Mouse (Mus musculus) naive thymus-derived CD4-positive, alpha-beta T cell, adult 2 months (primary cell): Measurements from ENCODE around the gene Tex36.
A peak's percentile ranks its signal among the peaks of the same experiment; 100 is the strongest.

Experiments used
- DNase-seq: peaks from one replicate; pipeline ENCODE4 v3.0.0-alpha.2; 2011; ENCODE audit warnings: low read depth

The Tex36 gene

GRCm38 (mm10) chr7:133602058-133602457 lies at the start of gene Tex36:
Gene Tex36 (minus strand): TSS chr7:133602158.
- DNase-seq = no peak

GRCm38 (mm10) chr7:133645716-133646115 lies 43.8 kb upstream of the Tex36 start:
- peak; percentile 14 for DNase-seq

- DNase-seq = no peak
Measured at GRCm38 (mm10) chr7:133638821-133639220, 36.9 kb upstream of the Tex36 start.

GRCm38 (mm10) chr7:133638306-133638705 lies 36.3 kb upstream of the Tex36 start:
- DNase-seq = peak; percentile 41

- peak; percentile 98 for DNase-seq
Measured at GRCm38 (mm10) chr7:133637361-133638305, 35.7 kb upstream of the Tex36 start, which contains the start of gene Edrf1. Gene Edrf1 (plus strand): TSS chr7:133637543.

- DNase-seq = peak; percentile 95
Measured at GRCm38 (mm10) chr7:133636738-133637352, 34.9 kb upstream of the Tex36 start.

- DNase-seq = no peak
Measured at GRCm38 (mm10) chr7:133634932-133635650, 33.1 kb upstream of the Tex36 start.

GRCm38 (mm10) chr7:133632476-133632875 lies 30.5 kb upstream of the Tex36 start:
- DNase-seq = peak; percentile 71

GRCm38 (mm10) chr7:133630821-133631220 lies 28.9 kb upstream of the Tex36 start:
- DNase-seq = no peak

- DNase-seq = no peak
Measured at GRCm38 (mm10) chr7:133627184-133627936, 25.4 kb upstream of the Tex36 start.

- DNase-seq = no peak
Measured at GRCm38 (mm10) chr7:133623226-133623625, 21.3 kb upstream of the Tex36 start.

GRCm38 (mm10) chr7:133620721-133621120 lies 18.8 kb upstream of the Tex36 start:
- no peak for DNase-seq

- no peak for DNase-seq
Measured at GRCm38 (mm10) chr7:133612981-133613380, 11.0 kb upstream of the Tex36 start.

GRCm38 (mm10) chr7:133609585-133609984 lies 7.6 kb upstream of the Tex36 start:
- DNase-seq = no peak

- no peak for DNase-seq
Measured at GRCm38 (mm10) chr7:133608631-133609340, 6.8 kb upstream of the Tex36 start.

- no peak for DNase-seq
Measured at GRCm38 (mm10) chr7:133607883-133608575, 6.1 kb upstream of the Tex36 start.

- DNase-seq = no peak
Measured at GRCm38 (mm10) chr7:133607331-133607730, 5.4 kb upstream of the Tex36 start.

- DNase-seq = no peak
Measured at GRCm38 (mm10) chr7:133604427-133605081, 2.6 kb upstream of the Tex36 start.

GRCm38 (mm10) chr7:133603156-133603555 lies 1.2 kb upstream of the Tex36 start:
- no peak for DNase-seq

- DNase-seq = no peak
Measured at GRCm38 (mm10) chr7:133600558-133600957, 1.4 kb downstream of the Tex36 start.
